Mouse (Mus musculus): ENCODE measurements around the gene Cul9.

Gene Cul9

GRCm38 (mm10) chr17:46453302-46453948 lies 92.8 kb downstream of the Cul9 start:
- no peak for DNase-seq (ENCODE audit: low spot score in 2 of 2)

GRCm38 (mm10) chr17:46452683-46453082 lies 93.5 kb downstream of the Cul9 start:
- DNase-seq (ENCODE audit: low spot score in 2 of 2): no peak

Measured in urinary bladder, postnatal 4 days (tissue).